Mouse (Mus musculus): ENCODE results near the gene Plce1.

- TF ChIP-seq CTCF (IDR thresholded peaks at IDR 0.05; ENCODE audit: low read depth, low read length) (no peak), POLR2A (IDR thresholded peaks at IDR 0.05; ENCODE audit: borderline replicate concordance, low read depth, low read length) (no peak)
These were observed 338.5 kb downstream of the Plce1 start for GRCm38 (mm10) chr19:38819427-38819802.
